ENCODE assay signal across 26 mouse cellular contexts in the genomic region with DNA sequence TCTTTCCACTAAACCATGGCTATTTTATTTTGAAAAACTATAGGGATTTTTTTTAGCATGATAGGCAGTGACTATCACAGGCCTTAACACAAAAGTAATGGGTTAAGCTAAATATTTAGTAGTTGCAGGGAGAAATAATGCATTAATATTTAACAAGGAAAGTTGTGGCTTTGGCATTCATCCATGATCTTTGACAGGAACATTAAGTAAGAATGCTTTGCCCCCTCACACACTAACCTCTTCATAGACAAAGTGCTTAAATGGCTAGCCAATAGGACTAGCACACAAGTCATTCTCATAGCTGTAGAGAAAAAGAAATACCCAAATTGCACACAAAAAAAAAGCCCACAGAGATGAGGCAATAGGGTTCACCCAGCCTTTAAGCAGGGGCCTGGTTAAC. TPM values are rescaled to one million over a fixed set of nuclear protein-coding genes. Genes with fewer than 3 reads are reported as not detected.
A peak's percentile ranks its signal among the peaks of the same experiment; 100 is the strongest.
DNase-seq lines count a peak whose midpoint lies in the region; ATAC-seq and TF ChIP-seq lines count a peak whose summit lies in the region.
"Had no signal": no experiment of that assay in that cellular context is flagged by ENCODE, and none has a peak within 500 bp of the region (broad histone marks: within the 10 kb centered on the region; RNA-seq: fewer than 3 reads in every experiment).

No protein-coding gene starts in this region.

- POLR2A ChIA-PET in Patski (lab: Charles Lee) = interaction anchor here (0.6 kb wide), 1 partner anchor 75 kb away, joined by 3 read pairs; no protein-coding TSS in a partner anchor

- DNase-seq in kidney, adult 9 months = peak; percentile 83
- no peak for DNase-seq in kidney, adult 18-20 months
- peak; percentile 3 to 74 for DNase-seq in kidney, postnatal 36 days
- no peak for DNase-seq in kidney, postnatal 25 days
- DNase-seq in Patski (ENCODE audit: low read depth, low spot score) = peak; percentile 62
- peak; percentile 74 for DNase-seq in adipocyte (ENCODE audit: low spot score)
- DNase-seq in lung, postnatal 14 days = no peak
- DNase-seq: adrenal gland, adult 2 months; adrenal gland, postnatal 10 days; adrenal gland, postnatal 25 days; cerebellum, adult 11-12 months; cerebellum, adult 2 months; cerebellum, adult 9-10 months; cerebellum, postnatal 10 days; cerebellum, postnatal 25 days; forebrain, postnatal 0 days had no signal

- no peak for ATAC-seq in Patski
- no peak for ATAC-seq in midbrain, embryonic 15.5 days (replicated peaks)
- ATAC-seq: activated CD4-positive, CD25-positive, alpha-beta regulatory T cell, adult 4 months; forebrain, embryonic 13.5 days; forebrain, embryonic 15.5 days; forebrain, postnatal 0 days had no signal

- H3K4me3 ChIP-seq in midbrain, embryonic 15.5 days = no peak overlapping the region
- H3K4me3 ChIP-seq: embryonic facial prominence, embryonic 10.5 days; embryonic facial prominence, embryonic 12.5 days; forebrain, embryonic 13.5 days; forebrain, embryonic 15.5 days had no signal

- H3K36me3 ChIP-seq in midbrain, embryonic 15.5 days (replicated peaks) = no peaks in the 10 kb centered on the region
- H3K36me3 ChIP-seq: embryonic facial prominence, embryonic 10.5 days; embryonic facial prominence, embryonic 12.5 days; forebrain, embryonic 15.5 days had no signal

- no peak overlapping the region for H3K9ac ChIP-seq in midbrain, embryonic 15.5 days
- H3K9ac ChIP-seq: embryonic facial prominence, embryonic 12.5 days; forebrain, embryonic 13.5 days; forebrain, embryonic 15.5 days; forebrain, postnatal 0 days had no signal

- H3K4me2 ChIP-seq in midbrain, embryonic 15.5 days = no peak overlapping the region
- H3K4me2 ChIP-seq: embryonic facial prominence, embryonic 12.5 days; forebrain, embryonic 13.5 days; forebrain, embryonic 15.5 days had no signal

- CTCF ChIA-PET in Patski (lab: Charles Lee) = no interaction called here

- no peak for TF ChIP-seq CTCF in Patski (IDR thresholded peaks at IDR 0.05)

- H3K4me1 ChIP-seq in midbrain, embryonic 15.5 days = no peaks in the 10 kb centered on the region
- H3K4me1 ChIP-seq: forebrain, embryonic 13.5 days; forebrain, embryonic 15.5 days had no signal

- no peaks in the 10 kb centered on the region for H3K9me3 ChIP-seq in midbrain, embryonic 15.5 days
- H3K9me3 ChIP-seq: embryonic facial prominence, embryonic 10.5 days; embryonic facial prominence, embryonic 12.5 days; forebrain, embryonic 13.5 days; forebrain, embryonic 15.5 days had no signal

- H3K27ac ChIP-seq in midbrain, embryonic 15.5 days = no peak overlapping the region
- H3K27ac ChIP-seq: embryonic facial prominence, embryonic 10.5 days; embryonic facial prominence, embryonic 12.5 days; forebrain, embryonic 13.5 days; forebrain, embryonic 15.5 days had no signal

- in situ Hi-C loops in Patski (cut with MboI; ENCODE audit: low pct_unique_long_range_greater_than_20kb) = no loop called here

- H3K27me3 ChIP-seq in Patski = no peaks in the 10 kb centered on the region
- no peaks in the 10 kb centered on the region for H3K27me3 ChIP-seq in midbrain, embryonic 15.5 days (replicated peaks)
- H3K27me3 ChIP-seq: embryonic facial prominence, embryonic 12.5 days; forebrain, embryonic 13.5 days; forebrain, embryonic 15.5 days had no signal

RNA-seq across cellular contexts. Expression of gene Slc22a22, which starts 11.4 kb away (rescaled TPM):
- not detected for polyA plus RNA-seq in Patski (2021)
- not detected in 2 replicates for polyA plus RNA-seq in midbrain, embryonic 15.5 days (2015; fragmentation: Nextera tagmentation; extraction: Ambion mirVana)
- polyA plus RNA-seq: activated CD4-positive, CD25-positive, alpha-beta regulatory T cell, adult 4 months; adrenal gland, adult 2 months; brain, embryonic 14.5 days; C2C12; cerebellum, adult 2 months; cortical plate, adult 2 months; embryonic facial prominence, embryonic 10.5 days; embryonic facial prominence, embryonic 12.5 days; forebrain, embryonic 11.5 days; forebrain, embryonic 13.5 days; forebrain, embryonic 15.5 days; forebrain, postnatal 0 days had no signal

Comparison
In these comparisons a context has a peak if more than half of its experiments do, and no peak if none do; other contexts are left out.
1. DNase-seq: peak in kidney, adult 9 months (single experiment), kidney, postnatal 36 days (2 of 2), Patski (single experiment) and adipocyte (single experiment); none in kidney, adult 18-20 months (single experiment), kidney, postnatal 25 days (0 of 2) and lung, postnatal 14 days (single experiment).